Mouse (Mus musculus): ENCODE results near the gene Myl6. TPM values are rescaled to one million over a fixed set of nuclear protein-coding genes. Genes with fewer than 3 reads are reported as not detected.
A peak's percentile ranks its signal among the peaks of the same experiment; 100 is the strongest.

Myl6 gene
- polyA plus RNA-seq (2016; fragmentation: Nextera tagmentation; extraction: Ambion mirVana), result 712 and 780 TPM in 2 replicates

GRCm38 (mm10) chr10:128493695-128494666 is at the start of gene Myl6:
Gene Myl6 (minus strand): TSS chr10:128494145.
- Histone ChIP-seq H3K4me1 (peaks cover 57% of the 10 kb centered on the region), H3K4me3 (peak within 1 kb of the TSS; percentile 85)
- under 1% methylated on average over 45 of the region's 45 CpGs for WGBS

DNA sequence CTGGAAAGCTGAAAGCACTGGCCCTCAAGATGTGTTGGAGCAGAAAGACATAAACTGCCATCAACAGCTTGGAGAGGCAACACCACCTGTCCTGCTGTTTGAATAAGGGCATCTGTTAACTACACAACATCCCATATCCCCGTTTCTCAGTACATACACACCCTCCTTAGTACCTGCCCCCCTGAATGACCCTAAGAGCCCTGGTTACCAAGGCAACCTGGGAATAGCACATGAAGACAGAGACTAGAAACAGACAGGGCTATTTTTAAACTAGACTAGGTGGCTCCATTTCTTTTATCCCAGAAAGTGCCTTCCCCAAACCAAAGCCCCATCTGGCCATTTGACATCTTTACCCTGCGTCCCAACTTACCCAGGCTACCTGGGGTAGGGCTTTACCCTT is 49.2 kb upstream of the Myl6 start:
- no peak for DNase-seq (ENCODE audit: extremely low spot score, low spot score)
- Histone ChIP-seq H3K4me1 (peaks cover 37% of the 10 kb centered on the region), H3K9me3 (no peaks in the 10 kb centered on the region), H3K27ac (no peak overlapping the region), H3K4me3 (no peak overlapping the region), H3K36me3 (replicated peaks) (peaks cover 61% of the 10 kb centered on the region), H3K27me3 (ENCODE audit: poor library complexity, severe bottlenecking) (no peaks in the 10 kb centered on the region)
- 85% methylated on average over 2 of the region's 2 CpGs for WGBS

More at GRCm38 (mm10) chr10:128493695-128494666, at the start of gene Myl6:
- peak within 1 kb of the TSS; percentile 91 for H3K27ac ChIP-seq
- H3K27me3 ChIP-seq (ENCODE audit: poor library complexity, severe bottlenecking), result peaks cover 14% of the 10 kb centered on the region
- H3K36me3 ChIP-seq (replicated peaks), result peaks cover 36% of the 10 kb centered on the region
- DNase-seq (ENCODE audit: extremely low spot score, low spot score), result peak; percentile 98
- H3K9me3 ChIP-seq, result no peaks in the 10 kb centered on the region

GRCm38 (mm10) chr10:128538340-128538870 is 44.5 kb upstream of the Myl6 start:
- no peak overlapping the region for H3K4me3 ChIP-seq
- peaks cover 14% of the 10 kb centered on the region for H3K4me1 ChIP-seq
- DNase-seq (ENCODE audit: extremely low spot score, low spot score), result no peak
- 89% methylated on average over 1 of the region's 1 CpGs for whole genome bisulfite sequencing
- peaks cover 30% of the 10 kb centered on the region for H3K36me3 ChIP-seq (replicated peaks)
- 0 out of 2 replicates have a peak, but pooled peaks cover 4% of the 10 kb centered on the region for H3K27me3 ChIP-seq (ENCODE audit: poor library complexity, severe bottlenecking)
- H3K27ac ChIP-seq, result no peak overlapping the region
- H3K9me3 ChIP-seq, result no peaks in the 10 kb centered on the region

DNA sequence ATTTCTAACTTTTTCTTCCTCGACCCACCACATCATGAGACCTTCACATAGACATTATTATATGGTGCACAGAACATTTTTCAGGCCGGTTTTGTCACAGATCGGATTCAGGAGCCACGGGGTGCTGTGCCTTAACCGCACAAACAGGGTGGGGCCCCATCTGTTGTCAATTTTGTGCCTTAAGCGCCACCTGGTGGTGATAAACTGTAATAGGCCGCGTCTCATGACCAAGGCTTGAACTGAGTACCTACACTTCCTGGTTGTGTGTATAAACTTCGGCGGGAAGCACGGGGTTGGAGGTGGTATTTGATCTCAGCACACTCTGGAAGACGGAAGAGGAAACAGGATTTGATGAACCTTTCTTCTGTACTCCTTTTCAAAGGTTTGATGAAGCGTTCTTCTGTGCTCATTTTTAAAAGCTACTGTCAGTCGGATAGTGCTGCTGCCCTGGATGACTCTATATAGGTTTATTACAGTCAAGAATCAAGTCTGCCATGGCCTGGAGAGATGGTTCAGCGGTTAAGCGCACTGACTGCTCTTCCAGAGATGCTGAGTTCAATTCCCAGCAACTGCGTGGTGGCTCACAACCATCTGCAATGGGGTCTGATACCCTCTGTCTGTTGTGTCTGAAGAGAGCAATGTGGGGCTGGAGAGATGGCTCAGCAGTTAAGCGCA is 42.5 kb upstream of the Myl6 start:
- 19% methylated on average over 18 of the region's 18 CpGs for WGBS
- H3K9me3 ChIP-seq, result no peaks in the 10 kb centered on the region
- peaks cover 10% of the 10 kb centered on the region for H3K4me1 ChIP-seq
- DNase-seq (ENCODE audit: extremely low spot score, low spot score), result peak; percentile 86
- peak overlapping the region; percentile 49; the same call in 1 of the 2 replicates for H3K27ac ChIP-seq
- H3K36me3 ChIP-seq (replicated peaks), result peaks cover 10% of the 10 kb centered on the region
- H3K27me3 ChIP-seq (ENCODE audit: poor library complexity, severe bottlenecking), result 0 out of 2 replicates have a peak, but pooled peaks cover 4% of the 10 kb centered on the region
- peak overlapping the region; percentile 29 for H3K4me3 ChIP-seq

DNA sequence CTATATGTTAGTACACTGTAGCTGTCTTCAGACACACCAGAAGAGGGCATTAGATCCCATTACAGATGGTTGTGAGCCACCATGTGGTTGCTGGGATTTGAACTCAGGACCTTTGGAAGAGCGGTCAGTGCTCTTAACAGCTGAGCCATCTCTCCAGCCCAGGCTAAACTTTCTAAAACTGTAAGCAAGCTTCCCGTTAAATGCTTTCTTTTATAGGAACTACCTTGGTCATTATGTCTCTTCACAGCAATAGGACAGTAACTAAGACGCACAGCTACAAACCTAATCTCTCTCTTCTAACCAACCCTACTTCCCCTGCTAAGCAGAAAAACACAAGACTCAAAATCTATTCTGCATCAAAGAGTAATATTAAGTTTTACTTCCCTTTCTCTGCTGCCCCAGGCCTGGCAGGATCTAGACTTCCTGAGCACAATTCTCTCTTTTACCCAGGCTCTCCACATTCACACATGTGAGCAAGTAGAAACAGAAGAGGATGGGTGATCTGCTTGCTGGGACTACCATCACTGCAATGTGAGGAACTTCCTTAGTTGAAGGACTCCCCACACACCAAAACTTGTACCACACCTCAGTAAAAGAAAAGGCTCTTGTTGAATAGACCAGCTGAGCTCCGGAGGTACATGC is 41.8 kb upstream of the Myl6 start:
- H3K4me3 ChIP-seq, result peak overlapping the region; percentile 29
- peaks cover 4% of the 10 kb centered on the region; the same call in 1 of the 2 replicates for H3K36me3 ChIP-seq (replicated peaks)
- H3K27me3 ChIP-seq (ENCODE audit: poor library complexity, severe bottlenecking), result 0 out of 2 replicates have a peak, but pooled peaks cover 4% of the 10 kb centered on the region
- WGBS, result 76% methylated on average over 4 of the region's 4 CpGs
- H3K27ac ChIP-seq, result peak overlapping the region; percentile 49; the same call in 1 of the 2 replicates
- H3K4me1 ChIP-seq, result peaks cover 10% of the 10 kb centered on the region
- H3K9me3 ChIP-seq, result no peaks in the 10 kb centered on the region
- no peak for DNase-seq (ENCODE audit: extremely low spot score, low spot score)

DNA sequence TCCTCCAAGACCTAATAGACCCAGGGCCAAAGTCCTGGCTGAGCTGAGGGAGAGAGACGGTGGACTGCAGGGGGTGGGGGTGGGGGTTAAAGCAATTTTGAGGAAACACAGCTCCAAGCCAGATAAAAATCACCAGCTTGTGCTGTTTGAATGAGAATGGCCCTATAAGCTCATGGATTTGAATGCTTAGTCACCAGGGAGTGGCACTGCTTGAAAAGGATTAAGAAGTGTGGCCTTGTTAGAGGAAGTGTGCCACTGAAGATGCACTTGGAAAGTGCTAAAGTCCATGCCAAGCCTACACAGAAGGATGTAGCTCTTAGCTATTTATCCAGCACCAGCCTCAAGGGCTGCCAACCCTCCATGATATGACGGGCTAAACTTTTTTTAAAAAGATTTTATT is 41.3 kb upstream of the Myl6 start:
- Histone ChIP-seq H3K27ac (no peak overlapping the region), H3K27me3 (ENCODE audit: poor library complexity, severe bottlenecking) (0 out of 2 replicates have a peak, but pooled peaks cover 4% of the 10 kb centered on the region), H3K9me3 (no peaks in the 10 kb centered on the region), H3K4me1 (peaks cover 10% of the 10 kb centered on the region), H3K4me3 (no peak overlapping the region), H3K36me3 (replicated peaks) (0 out of 2 replicates have a peak, but pooled peaks cover 3% of the 10 kb centered on the region)
- DNase-seq (ENCODE audit: extremely low spot score, low spot score), result no peak
- 83% methylated on average over 2 of the region's 2 CpGs for WGBS

DNA sequence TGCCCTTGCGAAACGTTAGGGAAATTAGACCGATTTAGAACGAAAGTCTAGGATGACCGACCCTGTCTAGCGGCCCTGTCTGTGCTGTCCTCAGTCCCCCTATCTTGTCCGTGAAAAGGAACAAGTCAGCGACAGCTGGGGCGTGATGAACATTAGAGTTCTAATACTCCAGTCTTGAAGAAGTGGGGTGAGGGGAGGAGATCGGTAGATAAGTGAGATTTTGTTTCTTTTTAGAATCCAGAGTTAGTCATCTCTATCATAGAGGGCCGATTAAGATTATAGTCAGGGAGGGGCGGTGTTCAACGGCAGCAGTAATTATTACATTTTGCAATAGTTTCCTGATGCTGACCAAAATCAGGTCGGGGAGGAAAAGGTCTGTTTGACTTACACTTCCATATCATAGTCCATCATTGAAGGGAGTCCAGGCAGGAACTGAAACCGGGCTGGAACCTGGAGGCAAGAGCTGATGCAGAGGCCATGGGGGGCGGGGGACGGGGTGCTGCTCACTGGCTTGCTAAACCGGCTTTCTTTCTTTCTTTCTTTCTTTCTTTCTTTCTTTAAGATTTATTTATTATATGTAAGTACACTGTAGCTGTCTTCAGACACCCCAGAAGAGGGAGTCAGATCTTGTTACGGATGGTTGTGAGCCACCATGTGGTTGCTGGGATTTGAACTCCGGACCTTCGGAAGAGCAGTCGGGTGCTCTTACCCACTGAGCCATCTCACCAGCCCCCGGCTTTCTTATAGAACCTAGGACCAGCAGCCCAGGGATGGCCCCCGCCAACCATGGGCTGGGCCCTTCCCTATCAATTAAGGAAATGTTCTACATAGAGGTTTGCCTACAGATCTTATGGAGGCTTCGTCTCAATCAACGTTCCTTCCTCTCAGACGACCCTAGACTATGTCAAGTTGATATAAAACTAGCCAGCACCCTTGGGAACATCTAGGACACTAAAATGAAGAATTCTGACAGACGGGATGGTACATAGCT is 32.7 kb upstream of the Myl6 start:
- peak overlapping the region; percentile 83 for H3K4me3 ChIP-seq
- peaks cover 80% of the 10 kb centered on the region for H3K27me3 ChIP-seq (ENCODE audit: poor library complexity, severe bottlenecking)
- no peaks in the 10 kb centered on the region for H3K36me3 ChIP-seq (replicated peaks)
- no peak for DNase-seq (ENCODE audit: extremely low spot score, low spot score)
- peaks cover 30% of the 10 kb centered on the region for H3K4me1 ChIP-seq
- WGBS, result 30% methylated on average over 28 of the region's 28 CpGs
- no peaks in the 10 kb centered on the region for H3K9me3 ChIP-seq
- H3K27ac ChIP-seq, result 0 out of 2 replicates have a peak overlapping the region, but pooled peaks have one; percentile 82

GRCm38 (mm10) chr10:128525671-128526308 is 31.8 kb upstream of the Myl6 start, which contains the start of gene Esyt1:
Gene Esyt1 (minus strand): TSS chr10:128525871.
- Histone ChIP-seq H3K4me1 (peaks cover 30% of the 10 kb centered on the region), H3K9me3 (no peaks in the 10 kb centered on the region), H3K36me3 (replicated peaks) (no peaks in the 10 kb centered on the region), H3K27ac (peak within 1 kb of the TSS; percentile 82), H3K4me3 (peak within 1 kb of the TSS; percentile 83), H3K27me3 (ENCODE audit: poor library complexity, severe bottlenecking) (peaks cover 89% of the 10 kb centered on the region)
- under 1% methylated on average over 37 of the region's 37 CpGs for WGBS
- peak; percentile 93 for DNase-seq (ENCODE audit: extremely low spot score, low spot score)

DNA sequence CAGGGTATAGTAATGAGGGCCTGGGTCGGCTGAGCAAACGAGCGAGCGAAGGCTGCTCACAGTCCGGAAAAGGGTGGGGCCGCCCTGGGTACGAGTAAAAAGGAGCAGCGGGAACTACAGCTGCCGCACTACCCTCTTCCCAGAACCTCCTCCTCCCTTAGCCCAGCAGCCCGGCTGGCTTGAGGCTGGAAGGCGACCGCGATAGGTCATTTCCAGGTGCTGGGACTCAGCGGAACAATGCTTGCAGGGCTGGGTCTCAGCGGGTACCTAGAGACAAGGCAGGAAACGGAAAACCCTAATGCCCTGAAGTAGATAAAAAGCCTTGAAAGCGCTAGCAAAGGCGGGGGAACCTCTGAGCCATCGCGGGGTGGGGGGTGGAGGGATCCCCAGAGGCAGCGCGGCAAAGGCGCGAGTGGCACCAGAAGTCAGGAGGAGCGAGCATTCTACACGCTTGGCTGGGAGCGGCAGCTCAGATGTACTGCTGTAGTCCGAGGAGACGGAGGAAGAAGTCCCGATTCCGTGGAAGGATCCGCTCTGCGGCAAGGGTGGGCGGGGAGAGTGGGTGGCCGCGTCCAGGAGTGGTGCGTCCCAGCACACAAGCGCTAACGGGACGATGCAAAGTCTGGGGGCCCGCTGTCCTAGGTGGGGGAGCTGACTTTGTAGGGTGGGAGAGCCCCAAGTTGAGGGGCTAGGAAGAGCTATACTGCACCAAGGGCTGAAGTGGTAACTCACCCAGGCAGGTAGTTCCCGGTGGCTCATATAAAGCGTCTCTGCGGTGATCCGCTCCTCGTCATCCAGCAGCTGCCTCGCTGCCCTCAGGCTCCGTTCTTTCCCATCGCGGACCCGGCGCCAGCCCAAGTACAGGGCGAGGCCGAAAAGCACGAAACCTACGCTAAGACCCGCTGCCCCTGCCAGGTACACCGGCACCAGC is 31.1 kb upstream of the Myl6 start:
- Histone ChIP-seq H3K4me1 (peaks cover 30% of the 10 kb centered on the region), H3K9me3 (no peaks in the 10 kb centered on the region), H3K36me3 (replicated peaks) (0 out of 2 replicates have a peak, but pooled peaks cover 4% of the 10 kb centered on the region), H3K27me3 (ENCODE audit: poor library complexity, severe bottlenecking) (peaks cover 95% of the 10 kb centered on the region), H3K4me3 (peak overlapping the region; percentile 83), H3K27ac (peak overlapping the region; percentile 82)
- peak; percentile 72 for DNase-seq (ENCODE audit: extremely low spot score, low spot score)
- under 1% methylated on average over 58 of the region's 58 CpGs for WGBS

GRCm38 (mm10) chr10:128524111-128524731 is 30.3 kb upstream of the Myl6 start:
- Histone ChIP-seq H3K4me1 (peaks cover 30% of the 10 kb centered on the region), H3K27me3 (ENCODE audit: poor library complexity, severe bottlenecking) (peaks cover 95% of the 10 kb centered on the region), H3K9me3 (no peaks in the 10 kb centered on the region), H3K27ac (peak overlapping the region; percentile 82), H3K4me3 (peak overlapping the region; percentile 83), H3K36me3 (replicated peaks) (peaks cover 4% of the 10 kb centered on the region; the same call in 1 of the 2 replicates)
- DNase-seq (ENCODE audit: extremely low spot score, low spot score), result no peak
- 5% methylated on average over 11 of the region's 11 CpGs for WGBS
